In genomic region chr1:25075952-25076351, GRCm38 (mm10) we compare ENCODE assay signal across 12 mouse cellular contexts.
"Had no signal": no experiment of that assay in that cellular context is flagged by ENCODE, and none has a peak within 500 bp of the region (broad histone marks: within the 10 kb centered on the region; RNA-seq: fewer than 3 reads in every experiment).

No protein-coding gene starts in this region.

- H3K27ac ChIP-seq: limb, embryonic 10.5 days; liver, embryonic 15.5 days; midbrain, embryonic 15.5 days; neural tube, embryonic 12.5 days had no signal

- DNase-seq: lung, adult 2 months; lung, postnatal 36 days; thymus, adult 18-20 months; thymus, postnatal 14 days had no signal

- H3K27me3 ChIP-seq: liver, embryonic 15.5 days; midbrain, embryonic 15.5 days; neural tube, embryonic 12.5 days had no signal

- H3K4me3 ChIP-seq: limb, embryonic 10.5 days; liver, embryonic 15.5 days; midbrain, embryonic 15.5 days; neural tube, embryonic 12.5 days had no signal

- ATAC-seq: inflammation-experienced regulatory T-cells, adult 6 months; intestine, postnatal 0 days; lung, postnatal 0 days; midbrain, embryonic 15.5 days had no signal

- H3K4me1 ChIP-seq: limb, embryonic 10.5 days; liver, embryonic 15.5 days; midbrain, embryonic 15.5 days; neural tube, embryonic 12.5 days had no signal

- H3K4me2 ChIP-seq: liver, embryonic 11.5 days; liver, embryonic 15.5 days; midbrain, embryonic 15.5 days; neural tube, embryonic 12.5 days had no signal

- H3K9ac ChIP-seq: liver, embryonic 15.5 days; midbrain, embryonic 15.5 days; neural tube, embryonic 12.5 days had no signal

- H3K36me3 ChIP-seq: limb, embryonic 10.5 days; liver, embryonic 15.5 days; midbrain, embryonic 15.5 days; neural tube, embryonic 12.5 days had no signal

- H3K9me3 ChIP-seq: limb, embryonic 10.5 days; liver, embryonic 15.5 days; midbrain, embryonic 15.5 days; neural tube, embryonic 12.5 days had no signal
